Mouse (Mus musculus): Measurements from ENCODE around the gene Trrap.
A peak's percentile ranks its signal among the peaks of the same experiment; 100 is the strongest.

Trrap gene

DNA sequence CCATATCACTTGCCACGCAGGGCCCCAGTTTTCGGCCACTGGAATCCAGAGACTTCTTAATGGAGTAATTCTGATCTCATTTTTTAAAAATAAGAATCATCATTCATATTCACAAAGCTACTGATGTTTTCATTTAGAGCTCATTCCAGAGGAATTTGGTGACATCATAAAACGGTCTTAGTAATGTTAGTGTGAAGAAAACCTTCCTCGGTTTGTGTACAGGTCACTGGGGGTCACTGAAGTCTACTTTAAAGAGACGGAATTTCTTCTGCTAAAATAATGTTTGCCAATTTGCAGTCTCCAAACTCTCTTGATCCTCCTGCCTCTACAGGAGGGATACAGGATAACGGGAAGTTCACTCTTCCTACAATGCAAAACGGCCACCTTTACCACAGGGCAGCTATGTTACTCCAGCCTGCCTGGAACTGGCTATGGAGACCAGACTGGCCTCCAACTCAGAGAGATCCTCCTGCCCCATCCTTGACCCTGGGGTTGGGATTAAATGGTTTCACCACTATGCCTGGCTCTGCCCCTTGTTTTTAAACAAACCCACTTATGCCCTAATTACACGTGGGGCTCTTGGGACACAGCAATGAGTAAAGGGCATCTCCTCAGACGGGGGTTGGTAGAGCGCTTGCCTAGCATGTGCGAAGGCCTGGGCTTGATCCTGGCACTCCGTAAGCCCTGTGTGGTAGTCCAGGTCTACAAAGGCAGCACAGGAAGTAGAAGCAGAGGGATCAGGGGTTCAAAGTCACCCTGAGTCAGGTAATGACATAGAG lies 137.0 kb downstream of the Trrap start:
- peaks cover 82% of the 10 kb centered on the region for H3K4me1 ChIP-seq (replicated peaks; ENCODE audit: low read depth, low read length)
- no peak overlapping the region for H3K4me3 ChIP-seq (replicated peaks; ENCODE audit: low read length)
- no peaks in the 10 kb centered on the region for H3K9me3 ChIP-seq (ENCODE audit: low read length)
- TF ChIP-seq NANOG (IDR thresholded peaks at IDR 0.05; ENCODE audit: borderline replicate concordance, low read length) (no peak), CTCF (conservative IDR thresholded peaks at IDR 0.05; ENCODE audit: low read length) (no peak), POU5F1 (IDR thresholded peaks at IDR 0.05; ENCODE audit: borderline replicate concordance, low read length) (no peak)
- peaks cover 28% of the 10 kb centered on the region for H3K36me3 ChIP-seq (ENCODE audit: insufficient read depth, low read length)
- H3K27me3 ChIP-seq (ENCODE audit: insufficient read depth, low read length) = no peaks in the 10 kb centered on the region

- TF ChIP-seq NANOG (IDR thresholded peaks at IDR 0.05; ENCODE audit: borderline replicate concordance, low read length) (no peak), CTCF (conservative IDR thresholded peaks at IDR 0.05; ENCODE audit: low read length) (peak; percentile 73)
- H3K36me3 ChIP-seq (ENCODE audit: insufficient read depth, low read length) = 0 out of 2 replicates have a peak, but pooled peaks cover 5% of the 10 kb centered on the region
Observed at GRCm38 (mm10) chr5:144907591-144907990, 140.1 kb downstream of the Trrap start.

More at GRCm38 (mm10) chr5:144907591-144907990, 140.1 kb downstream of the Trrap start:
- no peaks in the 10 kb centered on the region for H3K9me3 ChIP-seq (ENCODE audit: low read length)
- H3K4me3 ChIP-seq (replicated peaks; ENCODE audit: low read length) = no peak overlapping the region
- peaks cover 88% of the 10 kb centered on the region for H3K4me1 ChIP-seq (replicated peaks; ENCODE audit: low read depth, low read length)
- H3K27me3 ChIP-seq (ENCODE audit: insufficient read depth, low read length) = no peaks in the 10 kb centered on the region
